ENCODE assay signal across 15 mouse cellular contexts in genomic region chr14:24216064-24216463, GRCm38 (mm10). TPM values are rescaled to one million over a fixed set of nuclear protein-coding genes. Genes with fewer than 3 reads are reported as not detected.
DNase-seq lines count a peak whose midpoint lies in the region; ATAC-seq lines count a peak whose summit lies in the region.
"Had no signal": no experiment of that assay in that cellular context is flagged by ENCODE, and none has a peak within 500 bp of the region (broad histone marks: within the 10 kb centered on the region; RNA-seq: fewer than 3 reads in every experiment).

No protein-coding gene starts in this region.

- H3K9me3 ChIP-seq in heart, embryonic 13.5 days = no peaks in the 10 kb centered on the region
- H3K9me3 ChIP-seq in embryonic facial prominence, embryonic 11.5 days (replicated peaks; ENCODE audit: control insufficient read depth, low read length) = no peaks in the 10 kb centered on the region
- H3K9me3 ChIP-seq: hindbrain, embryonic 10.5 days; midbrain, embryonic 10.5 days had no signal

- ATAC-seq in heart, embryonic 13.5 days (ENCODE audit: extremely low read depth, insufficient number of reproducible peaks, low FRiP score, low TSS enrichment) = no peak
- ATAC-seq in embryonic facial prominence, embryonic 11.5 days (replicated peaks; ENCODE audit: insufficient number of reproducible peaks, low FRiP score, low TSS enrichment, low read depth) = peak; percentile 29; the same call in 1 of the 2 replicates

- H3K9ac ChIP-seq in heart, embryonic 13.5 days = peak overlapping the region; percentile 24; the same call in 1 of the 2 replicates
- H3K9ac ChIP-seq in embryonic facial prominence, embryonic 11.5 days (replicated peaks; ENCODE audit: low read length) = 0 out of 2 replicates have a peak overlapping the region, but pooled peaks have one; percentile 13
- H3K9ac ChIP-seq: liver, embryonic 14.5 days had no signal

- no peaks in the 10 kb centered on the region for H3K27me3 ChIP-seq in heart, embryonic 13.5 days (replicated peaks)
- no peaks in the 10 kb centered on the region for H3K27me3 ChIP-seq in embryonic facial prominence, embryonic 11.5 days (ENCODE audit: control insufficient read depth, insufficient read depth, low read length)

- peaks cover 82% of the 10 kb centered on the region for H3K4me1 ChIP-seq in heart, embryonic 13.5 days
- peaks cover 2% of the 10 kb centered on the region; the same call in 1 of the 2 replicates for H3K4me1 ChIP-seq in embryonic facial prominence, embryonic 11.5 days (ENCODE audit: control insufficient read depth, insufficient read depth, low read length)

- H3K4me2 ChIP-seq in heart, embryonic 13.5 days = no peak overlapping the region
- H3K4me2 ChIP-seq in embryonic facial prominence, embryonic 11.5 days (ENCODE audit: low read depth, low read length) = no peak overlapping the region

- DNase-seq in heart, postnatal 4 days = no peak
- DNase-seq in embryonic facial prominence, embryonic 11.5 days (ENCODE audit: low spot score) = peak; percentile 53
- DNase-seq in kidney, adult 18-20 months = peak; percentile 54
- DNase-seq in kidney, postnatal 4 days = peak; percentile 40 to 62
- no peak for DNase-seq in adrenal gland, adult 18-20 months (ENCODE audit: low spot score in 2 of 2)
- DNase-seq in ovary, postnatal 14 days (ENCODE audit: low spot score) = no peak
- DNase-seq in cerebellum, postnatal 25 days = no peak
- DNase-seq: B cell, adult 2 months; cerebellum, adult 2 months; thymus, postnatal 14 days had no signal

- H3K27ac ChIP-seq in heart, embryonic 13.5 days (replicated peaks) = no peak overlapping the region
- H3K27ac ChIP-seq in embryonic facial prominence, embryonic 11.5 days (replicated peaks; ENCODE audit: low read depth, low read length) = no peak overlapping the region
- H3K27ac ChIP-seq: liver, embryonic 14.5 days had no signal

- no peaks in the 10 kb centered on the region for H3K36me3 ChIP-seq in heart, embryonic 13.5 days
- no peaks in the 10 kb centered on the region for H3K36me3 ChIP-seq in embryonic facial prominence, embryonic 11.5 days (replicated peaks; ENCODE audit: control insufficient read depth, insufficient read depth, low read depth, low read length)
- H3K36me3 ChIP-seq: hindbrain, embryonic 10.5 days; midbrain, embryonic 10.5 days had no signal

- WGBS in heart, embryonic 13.5 days = 57% methylated on average over 4 of the region's 4 CpGs
- 14% methylated on average over 4 of the region's 4 CpGs for WGBS in embryonic facial prominence, embryonic 11.5 days

- H3K4me3 ChIP-seq in heart, embryonic 13.5 days = no peak overlapping the region
- H3K4me3 ChIP-seq in embryonic facial prominence, embryonic 11.5 days (ENCODE audit: low read depth, low read length) = no peak overlapping the region
- H3K4me3 ChIP-seq: hindbrain, embryonic 10.5 days; midbrain, embryonic 10.5 days had no signal

RNA-seq across cellular contexts. Expression of gene Dlg5, which starts 29.7 kb away (rescaled TPM):
- polyA plus RNA-seq in heart, embryonic 13.5 days (2015; fragmentation: Nextera tagmentation; extraction: Ambion mirVana) = 8.6 and 10.4 TPM in 2 replicates
- 10 to 100 TPM; 24.5 to 26.6 TPM for total RNA-seq in heart, postnatal 4 days (2021)
- polyA plus RNA-seq in embryonic facial prominence, embryonic 11.5 days (2014; fragmentation: Nextera tagmentation; extraction: Ambion mirVana) = 35.9 and 36.0 TPM in 2 replicates
- 10 to 100 TPM; 35.7 to 51.6 TPM for total RNA-seq in adrenal gland, adult 18-20 months (2021)
- total RNA-seq: MEL had no signal

Comparison
In these comparisons a context has a peak if more than half of its experiments do, and no peak if none do; other contexts are left out.
1. DNase-seq: peak in embryonic facial prominence, embryonic 11.5 days (single experiment), kidney, adult 18-20 months (single experiment) and kidney, postnatal 4 days (2 of 2); none in heart, postnatal 4 days (single experiment), adrenal gland, adult 18-20 months (0 of 2), ovary, postnatal 14 days (single experiment) and cerebellum, postnatal 25 days (0 of 2).